Mouse (Mus musculus) megakaryocyte, adult 5-6 weeks (primary cell): Measurements from ENCODE around the gene Gm13275. TPM values are rescaled to one million over a fixed set of nuclear protein-coding genes. Genes with fewer than 3 reads are reported as not detected.
"Not testable (repeated sequence)": the region's sequence is repeated elsewhere in the genome, so short reads cannot be mapped to it uniquely, and the experiment has no call there.

Source experiments
- ATAC-seq: 2 replicates; pipeline ENCODE4 v1.8.0; 2016; ENCODE audit warnings: mild to moderate bottlenecking, inconsistent platforms; ENCODE audit not compliant: poor library complexity, severe bottlenecking
- total RNA-seq, 2 experiments: library from RNA; stranded (forward) in 1 of 2; stranded (reverse) in 1 of 2; fragments of 153-499, 151-499 nt in 1 of 2; fragments of 221-1000, 200-1000 nt in 1 of 2; gene quantifications; 2 replicates each; pipeline versions ENCODE4 v1.2.3 to v1.2.4; 2015 to 2017

Gene Gm13275
- not detected in 2 replicates for total RNA-seq (2015)
- not detected in 2 replicates for total RNA-seq (2017)

DNA sequence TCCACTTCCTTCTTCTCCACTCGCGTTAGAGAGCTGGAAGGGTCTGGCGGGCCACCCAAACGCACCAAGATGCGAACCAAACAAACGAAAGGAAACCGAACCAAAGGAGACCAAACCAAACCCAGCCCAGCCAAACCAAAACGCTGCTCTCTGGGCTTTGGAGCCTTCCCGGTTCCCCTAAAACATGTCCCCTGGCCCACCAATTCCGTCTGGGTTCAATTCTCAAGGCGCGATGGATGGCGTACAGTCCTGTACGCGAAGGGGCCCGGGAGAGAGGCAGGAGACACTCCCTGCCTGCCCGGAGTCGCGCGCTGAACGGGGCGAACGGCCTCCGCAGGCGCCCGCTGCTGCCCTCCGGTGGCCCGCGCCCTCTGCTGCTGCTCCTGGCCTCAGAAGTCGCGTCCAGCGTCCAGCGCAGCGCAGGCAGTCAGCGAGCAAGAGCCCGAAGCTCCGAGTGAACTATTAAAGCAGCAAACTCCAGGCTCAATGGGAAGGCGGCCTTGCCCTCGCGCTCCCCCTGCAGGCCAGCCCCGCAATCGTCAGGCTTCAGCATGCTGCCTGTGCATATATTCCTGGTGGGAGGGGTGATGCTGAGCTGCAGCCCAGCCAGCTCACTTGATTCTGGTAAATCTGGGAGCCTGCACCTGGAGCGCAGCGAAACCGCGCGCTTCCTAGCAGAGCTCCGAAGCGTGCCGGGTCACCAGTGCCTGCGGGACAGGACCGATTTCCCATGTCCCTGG lies at the start of gene Gm13275:
Gene Gm13275 (plus strand): TSS at position 552 of the 740 bp plus-strand sequence.
- not testable (repeated sequence) for ATAC-seq

DNA sequence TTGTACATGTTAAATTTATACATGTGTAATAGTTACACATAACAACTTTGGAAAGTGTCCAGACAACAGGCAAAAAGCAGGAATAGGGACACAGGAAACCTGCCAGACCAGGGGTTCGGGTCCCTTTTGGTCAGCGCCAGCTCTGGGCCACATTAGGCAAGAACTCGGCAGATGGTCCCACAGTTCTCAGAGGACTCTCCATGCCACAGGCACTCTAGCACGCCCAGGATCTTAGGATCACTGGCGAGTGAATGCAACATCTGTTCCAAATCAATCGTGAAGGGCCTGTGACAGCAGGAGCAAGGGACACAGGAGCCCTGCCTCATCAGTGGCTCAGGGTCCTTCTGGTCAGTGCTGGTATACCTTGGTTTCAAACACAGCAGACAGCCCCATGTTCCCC lies 44.4 kb upstream of the Gm13275 start:
- no peak for ATAC-seq

DNA sequence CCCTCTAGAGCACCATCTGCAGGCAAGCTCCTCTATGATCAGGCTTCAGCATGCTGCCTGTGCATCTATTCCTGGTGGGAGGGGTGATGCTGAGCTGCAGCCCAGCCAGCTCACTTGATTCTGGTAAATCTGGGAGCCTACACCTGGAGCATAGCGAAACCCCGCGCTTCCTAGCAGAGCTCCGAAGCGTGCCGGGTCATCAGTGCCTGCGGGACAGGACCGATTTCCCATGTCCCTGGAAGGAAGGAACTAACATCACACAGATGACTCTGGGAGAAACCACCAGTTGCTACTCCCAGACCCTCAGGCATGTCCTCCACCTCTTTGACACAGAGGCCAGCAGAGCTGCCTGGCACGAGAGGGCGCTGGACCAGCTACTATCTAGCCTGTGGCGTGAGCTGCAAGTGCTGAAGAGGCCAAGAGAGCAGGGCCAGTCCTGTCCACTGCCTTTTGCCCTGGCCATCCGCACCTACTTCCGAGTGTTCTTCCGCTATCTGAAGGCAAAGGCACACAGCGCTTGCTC lies 39.4 kb upstream of the Gm13275 start, which contains the start of gene Gm13271:
Gene Gm13271 (plus strand): TSS at position 51 of the 523 bp plus-strand sequence.
- not testable (repeated sequence) for ATAC-seq

DNA sequence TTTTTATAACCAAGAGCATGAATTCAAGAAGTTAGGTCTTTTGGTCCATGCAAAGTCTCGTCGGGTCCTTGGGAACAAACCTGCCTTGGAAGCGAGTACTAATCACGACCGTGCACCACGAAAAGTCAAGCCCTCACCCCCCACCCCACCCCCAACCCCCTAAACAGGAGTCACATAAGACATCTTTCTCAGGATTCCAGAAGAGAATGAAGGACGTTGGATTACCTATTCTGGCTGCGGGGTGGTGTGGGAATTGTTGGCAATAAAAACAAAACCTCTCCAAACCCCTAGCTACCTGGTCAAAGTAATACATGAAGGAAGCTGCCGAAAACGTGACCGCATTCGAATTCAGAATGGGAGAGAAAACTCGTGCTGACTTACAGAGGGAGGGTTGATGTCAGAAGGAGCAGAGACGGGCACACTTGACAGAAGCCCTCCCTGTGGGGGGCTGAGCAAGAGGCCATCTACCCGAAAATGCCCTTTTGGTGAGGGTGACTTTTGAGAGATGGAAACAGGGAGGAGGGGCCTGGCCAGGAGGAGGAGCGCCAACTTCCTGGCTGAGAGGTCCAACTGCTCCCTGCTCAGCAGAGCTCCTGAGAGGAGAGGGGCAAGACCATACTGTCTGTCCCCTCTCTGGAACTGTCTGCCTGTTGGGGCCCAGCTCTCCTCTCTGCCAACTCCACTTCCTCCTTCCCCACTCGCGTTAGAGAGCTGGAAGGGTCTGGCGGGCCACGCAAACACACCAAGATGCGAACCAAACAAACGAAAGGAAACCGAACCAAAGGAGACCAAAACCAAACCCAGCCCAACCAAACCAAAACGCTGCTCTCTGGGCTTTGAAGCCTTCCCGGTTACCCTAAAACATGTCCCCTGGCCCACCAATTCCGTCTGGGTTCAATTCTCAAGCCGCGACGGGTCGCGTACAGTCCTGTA lies 37.4 kb upstream of the Gm13275 start:
- ATAC-seq = not testable (repeated sequence)

DNA sequence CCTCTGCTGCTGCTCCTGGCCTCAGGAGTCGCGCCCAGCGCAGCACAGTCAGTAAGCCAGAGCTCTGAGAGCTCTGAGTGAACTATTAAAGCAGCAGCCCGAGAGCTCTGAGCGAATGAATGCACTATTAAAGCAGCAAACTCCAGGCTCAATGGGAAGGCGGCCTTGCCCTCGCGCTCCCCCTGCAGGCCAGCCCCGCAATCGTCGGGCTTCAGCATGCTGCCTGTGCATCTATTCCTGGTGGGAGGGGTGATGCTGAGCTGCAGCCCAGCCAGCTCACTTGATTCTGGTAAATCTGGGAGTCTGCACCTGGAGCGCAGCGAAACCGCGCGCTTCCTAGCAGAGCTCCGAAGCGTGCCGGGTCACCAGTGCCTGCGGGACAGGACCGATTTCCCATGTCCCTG lies 36.7 kb upstream of the Gm13275 start:
- ATAC-seq = peak; percentile 100

DNA sequence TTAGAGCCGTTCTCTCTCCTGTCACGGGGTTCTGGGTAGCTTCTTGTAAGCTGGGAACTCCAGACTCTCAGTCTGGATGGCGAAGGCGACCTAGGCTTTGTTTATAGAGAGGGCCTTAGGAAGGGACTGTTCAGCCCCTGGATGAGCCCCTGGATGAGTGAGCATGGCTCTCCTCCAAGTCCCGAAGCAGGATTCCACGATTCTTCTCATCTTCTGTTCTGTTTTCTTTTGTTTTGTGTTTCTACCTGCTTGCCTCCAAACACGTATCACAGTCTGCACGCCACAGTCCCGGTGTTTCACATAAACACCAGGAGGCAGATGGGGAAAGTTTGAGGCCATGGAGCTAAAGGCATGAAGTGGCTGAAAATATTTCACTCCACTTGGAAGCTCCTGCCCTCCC lies 35.5 kb upstream of the Gm13275 start:
- ATAC-seq = not testable (repeated sequence)

DNA sequence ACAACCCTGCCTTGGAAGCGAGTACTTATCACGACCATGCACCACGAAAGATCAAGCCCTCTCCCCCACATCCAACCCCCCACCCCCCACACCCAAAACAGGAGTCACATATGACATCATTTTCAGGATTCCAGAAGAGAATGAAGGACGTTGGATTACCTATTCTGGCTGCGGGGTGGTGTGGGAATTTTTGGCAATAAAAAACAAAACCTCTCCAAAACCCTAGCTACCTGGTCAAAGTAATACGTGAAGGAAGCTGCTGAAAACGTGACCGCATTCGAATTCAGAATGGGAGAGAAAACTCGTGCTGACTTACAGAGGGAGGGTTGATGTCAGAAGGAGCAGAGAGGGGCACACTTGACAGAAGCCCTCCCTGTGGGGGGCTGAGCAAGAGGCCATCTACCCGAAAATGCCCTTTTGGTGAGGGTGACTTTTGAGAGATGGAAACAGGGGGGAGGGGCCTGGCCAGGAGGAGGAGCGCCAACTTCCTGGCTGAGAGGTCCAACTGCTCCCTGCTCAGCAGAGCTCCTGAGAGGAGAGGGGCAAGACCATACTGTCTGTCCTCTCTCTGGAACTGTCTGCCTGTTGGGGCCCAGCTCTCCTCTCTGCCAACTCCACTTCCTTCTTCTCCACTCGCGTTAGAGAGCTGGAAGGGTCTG lies 34.5 kb upstream of the Gm13275 start, which contains the start of gene Gm13283:
Gene Gm13283 (plus strand): TSS at position 510 of the 659 bp plus-strand sequence.
- ATAC-seq = not testable (repeated sequence)

DNA sequence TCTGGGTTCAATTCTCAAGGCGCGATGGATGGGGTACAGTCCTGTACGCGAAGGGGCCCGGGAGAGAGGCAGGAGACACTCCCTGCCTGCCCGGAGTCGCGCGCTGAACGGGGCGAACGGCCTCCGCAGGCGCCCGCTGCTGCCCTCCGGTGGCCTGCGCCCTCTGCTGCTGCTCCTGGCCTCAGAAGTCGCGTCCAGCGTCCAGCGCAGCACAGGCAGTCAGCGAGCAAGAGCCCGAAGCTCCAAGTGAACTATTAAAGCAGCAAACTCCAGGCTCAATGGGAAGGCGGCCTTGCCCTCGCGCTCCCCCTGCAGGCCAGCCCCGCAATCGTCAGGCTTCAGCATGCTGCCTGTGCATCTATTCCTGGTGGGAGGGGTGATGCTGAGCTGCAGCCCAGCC lies 33.9 kb upstream of the Gm13275 start:
- ATAC-seq = not testable (repeated sequence)

DNA sequence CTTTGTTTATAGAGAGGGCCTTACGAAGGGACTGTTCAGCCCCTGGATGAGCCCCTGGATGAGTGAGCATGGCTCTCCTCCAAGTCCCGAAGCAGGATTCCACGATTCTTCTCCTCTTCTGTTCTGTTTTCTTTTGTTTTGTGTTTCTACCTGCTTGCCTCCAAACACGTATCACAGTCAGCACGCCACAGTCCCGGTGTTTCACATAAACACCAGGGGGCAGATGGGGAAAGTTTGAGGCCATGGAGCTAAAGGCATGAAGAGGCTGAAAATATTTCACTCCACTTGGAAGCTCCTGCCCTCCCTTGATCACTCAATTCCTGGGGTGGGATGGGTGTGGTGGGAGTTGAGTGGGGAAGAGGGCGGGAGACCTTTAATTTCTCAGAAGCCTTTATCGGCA lies 32.5 kb upstream of the Gm13275 start:
- not testable (repeated sequence) for ATAC-seq

DNA sequence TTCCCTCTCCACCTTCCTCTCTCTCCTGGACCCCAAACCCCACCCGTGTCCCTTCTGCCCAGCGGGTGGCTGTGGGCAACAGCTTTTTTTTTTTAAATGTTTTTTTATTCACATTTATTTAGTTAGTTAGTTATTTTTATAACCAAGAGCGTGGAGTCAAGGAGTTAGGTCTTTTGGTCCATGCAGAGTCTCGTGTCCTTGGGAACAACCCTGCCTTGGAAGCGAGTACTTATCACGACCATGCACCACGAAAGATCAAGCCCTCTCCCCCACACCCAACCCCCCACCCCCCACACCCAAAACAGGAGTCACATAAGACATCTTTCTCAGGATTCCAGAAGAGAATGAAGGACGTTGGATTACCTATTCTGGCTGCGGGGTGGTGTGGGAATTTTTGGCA lies 31.9 kb upstream of the Gm13275 start:
- not testable (repeated sequence) for ATAC-seq

DNA sequence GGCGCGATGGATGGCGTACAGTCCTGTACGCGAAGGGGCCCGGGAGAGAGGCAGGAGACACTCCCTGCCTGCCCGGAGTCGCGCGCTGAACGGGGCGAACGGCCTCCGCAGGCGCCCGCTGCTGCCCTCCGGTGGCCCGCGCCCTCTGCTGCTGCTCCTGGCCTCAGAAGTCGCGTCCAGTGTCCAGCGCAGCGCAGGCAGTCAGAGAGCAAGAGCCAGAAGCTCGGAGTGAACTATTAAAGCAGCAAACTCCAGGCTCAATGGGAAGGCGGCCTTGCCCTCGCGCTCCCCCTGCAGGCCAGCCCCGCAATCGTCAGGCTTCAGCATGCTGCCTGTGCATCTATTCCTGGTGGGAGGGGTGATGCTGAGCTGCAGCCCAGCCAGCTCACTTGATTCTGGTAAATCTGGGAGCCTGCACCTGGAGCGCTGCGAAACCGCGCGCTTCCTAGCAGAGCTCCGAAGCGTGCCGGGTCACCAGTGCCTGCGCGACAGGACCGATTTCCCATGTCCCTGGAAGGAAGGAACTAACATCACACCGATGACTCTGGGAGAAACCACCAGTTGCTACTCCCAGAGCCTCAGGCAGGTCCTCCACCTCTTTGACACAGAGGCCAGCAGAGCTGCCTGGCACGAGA lies 30.8 kb upstream of the Gm13275 start:
- peak; percentile 94 for ATAC-seq

DNA sequence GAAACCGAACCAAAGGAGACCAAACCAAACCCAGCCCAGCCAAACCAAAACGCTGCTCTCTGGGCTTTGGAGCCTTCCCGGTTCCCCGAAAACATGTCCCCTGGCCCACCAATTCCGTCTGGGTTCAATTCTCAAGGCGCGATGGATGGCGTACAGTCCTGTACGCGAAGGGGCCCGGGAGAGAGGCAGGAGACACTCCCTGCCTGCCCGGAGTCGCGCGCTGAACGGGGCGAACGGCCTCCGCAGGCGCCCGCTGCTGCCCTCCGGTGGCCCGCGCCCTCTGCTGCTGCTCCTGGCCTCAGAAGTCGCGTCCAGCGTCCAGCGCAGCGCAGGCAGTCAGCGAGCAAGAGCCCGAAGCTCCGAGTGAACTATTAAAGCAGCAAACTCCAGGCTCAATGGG lies 20.8 kb upstream of the Gm13275 start, which contains the start of gene Gm13290:
Gene Gm13290 (plus strand): TSS at position 301 of the 400 bp plus-strand sequence.
- not testable (repeated sequence) for ATAC-seq

DNA sequence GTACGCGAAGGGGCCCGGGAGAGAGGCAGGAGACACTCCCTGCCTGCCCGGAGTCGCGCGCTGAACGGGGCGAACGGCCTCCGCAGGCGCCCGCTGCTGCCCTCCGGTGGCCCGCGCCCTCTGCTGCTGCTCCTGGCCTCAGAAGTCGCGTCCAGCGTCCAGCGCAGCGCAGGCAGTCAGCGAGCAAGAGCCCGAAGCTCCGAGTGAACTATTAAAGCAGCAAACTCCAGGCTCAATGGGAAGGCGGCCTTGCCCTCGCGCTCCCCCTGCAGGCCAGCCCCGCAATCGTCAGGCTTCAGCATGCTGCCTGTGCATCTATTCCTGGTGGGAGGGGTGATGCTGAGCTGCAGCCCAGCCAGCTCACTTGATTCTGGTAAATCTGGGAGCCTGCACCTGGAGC lies 17.7 kb upstream of the Gm13275 start, which contains the start of gene Gm13289:
Gene Gm13289 (plus strand): TSS at position 301 of the 400 bp plus-strand sequence.
- ATAC-seq = not testable (repeated sequence)

DNA sequence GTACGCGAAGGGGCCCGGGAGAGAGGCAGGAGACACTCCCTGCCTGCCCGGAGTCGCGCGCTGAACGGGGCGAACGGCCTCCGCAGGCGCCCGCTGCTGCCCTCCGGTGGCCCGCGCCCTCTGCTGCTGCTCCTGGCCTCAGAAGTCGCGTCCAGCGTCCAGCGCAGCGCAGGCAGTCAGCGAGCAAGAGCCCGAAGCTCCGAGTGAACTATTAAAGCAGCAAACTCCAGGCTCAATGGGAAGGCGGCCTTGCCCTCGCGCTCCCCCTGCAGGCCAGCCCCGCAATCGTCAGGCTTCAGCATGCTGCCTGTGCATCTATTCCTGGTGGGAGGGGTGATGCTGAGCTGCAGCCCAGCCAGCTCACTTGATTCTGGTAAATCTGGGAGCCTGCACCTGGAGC lies 14.7 kb upstream of the Gm13275 start, which contains the start of gene Gm13272:
Gene Gm13272 (plus strand): TSS at position 301 of the 400 bp plus-strand sequence.
- ATAC-seq = not testable (repeated sequence)

DNA sequence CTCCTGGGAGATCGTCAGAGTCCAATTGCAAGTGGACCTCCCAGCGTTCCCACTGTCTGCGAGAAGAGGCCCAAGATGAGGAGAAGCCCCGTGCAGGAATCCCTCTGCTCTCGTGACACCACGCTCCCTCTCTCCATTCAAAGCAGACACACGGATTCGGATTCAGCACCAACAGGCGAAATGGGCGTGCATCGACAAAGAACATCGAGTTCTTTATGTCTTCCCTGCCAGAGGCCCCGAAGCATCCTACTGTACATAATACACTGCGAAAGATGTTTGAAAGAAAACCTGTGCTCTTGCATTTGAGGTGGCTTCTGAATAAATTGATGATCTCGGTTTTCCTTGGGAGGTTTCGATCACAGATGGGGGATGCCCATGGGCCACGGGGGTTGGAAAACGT lies 14.0 kb upstream of the Gm13275 start:
- not testable (repeated sequence) for ATAC-seq

DNA sequence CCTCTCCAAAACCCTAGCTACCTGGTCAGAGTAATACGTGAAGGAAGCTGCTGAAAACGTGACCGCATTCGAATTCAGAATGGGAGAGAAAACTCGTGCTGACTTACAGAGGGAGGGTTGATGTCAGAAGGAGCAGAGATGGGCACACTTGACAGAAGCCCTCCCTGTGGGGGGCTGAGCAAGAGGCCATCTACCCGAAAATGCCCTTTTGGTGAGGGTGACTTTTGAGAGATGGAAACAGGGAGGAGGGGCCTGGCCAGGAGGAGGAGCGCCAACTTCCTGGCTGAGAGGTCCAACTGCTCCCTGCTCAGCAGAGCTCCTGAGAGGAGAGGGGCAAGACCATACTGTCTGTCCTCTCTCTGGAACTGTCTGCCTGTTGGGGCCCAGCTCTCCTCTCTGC lies 12.5 kb upstream of the Gm13275 start, which contains the start of gene Ifnz:
Gene Ifnz (plus strand): TSS at position 301 of the 400 bp plus-strand sequence.
- not testable (repeated sequence) for ATAC-seq

DNA sequence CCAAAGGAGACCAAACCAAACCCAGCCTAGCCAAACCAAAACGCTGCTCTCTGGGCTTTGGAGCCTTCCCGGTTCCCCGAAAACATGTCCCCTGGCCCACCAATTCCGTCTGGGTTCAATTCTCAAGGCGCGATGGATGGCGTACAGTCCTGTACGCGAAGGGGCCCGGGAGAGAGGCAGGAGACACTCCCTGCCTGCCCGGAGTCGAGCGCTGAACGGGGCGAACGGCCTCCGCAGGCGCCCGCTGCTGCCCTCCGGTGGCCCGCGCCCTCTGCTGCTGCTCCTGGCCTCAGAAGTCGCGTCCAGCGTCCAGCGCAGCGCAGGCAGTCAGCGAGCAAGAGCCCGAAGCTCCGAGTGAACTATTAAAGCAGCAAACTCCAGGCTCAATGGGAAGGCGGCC lies 12.0 kb upstream of the Gm13275 start:
- ATAC-seq = not testable (repeated sequence)

DNA sequence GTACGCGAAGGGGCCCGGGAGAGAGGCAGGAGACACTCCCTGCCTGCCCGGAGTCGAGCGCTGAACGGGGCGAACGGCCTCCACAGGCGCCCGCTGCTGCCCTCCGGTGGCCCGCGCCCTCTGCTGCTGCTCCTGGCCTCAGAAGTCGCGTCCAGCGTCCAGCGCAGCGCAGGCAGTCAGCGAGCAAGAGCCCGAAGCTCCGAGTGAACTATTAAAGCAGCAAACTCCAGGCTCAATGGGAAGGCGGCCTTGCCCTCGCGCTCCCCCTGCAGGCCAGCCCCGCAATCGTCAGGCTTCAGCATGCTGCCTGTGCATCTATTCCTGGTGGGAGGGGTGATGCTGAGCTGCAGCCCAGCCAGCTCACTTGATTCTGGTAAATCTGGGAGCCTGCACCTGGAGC lies 8.9 kb upstream of the Gm13275 start, which contains the start of gene Gm13276:
Gene Gm13276 (plus strand): TSS at position 301 of the 400 bp plus-strand sequence.
- ATAC-seq = not testable (repeated sequence)

DNA sequence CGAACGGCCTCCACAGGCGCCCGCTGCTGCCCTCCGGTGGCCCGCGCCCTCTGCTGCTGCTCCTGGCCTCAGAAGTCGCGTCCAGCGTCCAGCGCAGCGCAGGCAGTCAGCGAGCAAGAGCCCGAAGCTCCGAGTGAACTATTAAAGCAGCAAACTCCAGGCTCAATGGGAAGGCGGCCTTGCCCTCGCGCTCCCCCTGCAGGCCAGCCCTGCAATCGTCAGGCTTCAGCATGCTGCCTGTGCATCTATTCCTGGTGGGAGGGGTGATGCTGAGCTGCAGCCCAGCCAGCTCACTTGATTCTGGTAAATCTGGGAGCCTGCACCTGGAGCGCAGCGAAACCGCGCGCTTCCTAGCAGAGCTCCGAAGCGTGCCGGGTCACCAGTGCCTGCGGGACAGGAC lies 5.9 kb upstream of the Gm13275 start, which contains the start of gene Gm13277:
Gene Gm13277 (plus strand): TSS at position 231 of the 400 bp plus-strand sequence.
- ATAC-seq = not testable (repeated sequence)
